Mouse (Mus musculus) lung, postnatal 0 days (tissue): ENCODE measurements around the gene Kcnk1.

Experiments used
- CTCF ChIP-seq: IDR thresholded peaks from 2 replicates; pipeline ENCODE4 v1.5.1; 2016; ENCODE audit warnings: antibody characterized with exemption, mild to moderate bottlenecking
- EP300 ChIP-seq: IDR thresholded peaks from 2 replicates; pipeline ENCODE4 v1.6.1; 2016; ENCODE audit warnings: antibody characterized with exemption, mild to moderate bottlenecking, control low read depth

- TF ChIP-seq CTCF (no peak), EP300 (no peak)
Measured at GRCm38 (mm10) chr8:125983515-125983914, 11.5 kb upstream of the Kcnk1 start.
